Mouse (Mus musculus) erythroblast, embryonic 14.5 days (primary cell): ENCODE results near the gene P2rx3.

Experiments
- GATA1 ChIP-seq: IDR thresholded peaks from 2 replicates; pipeline ENCODE4 v1.6.1; 2012; ENCODE audit warnings: low read length, inconsistent platforms, mixed read lengths
- TAL1 ChIP-seq: IDR thresholded peaks from 3 replicates; pipeline ENCODE4 v1.6.1; 2012; ENCODE audit warnings: low read length, inconsistent platforms, mixed read lengths

DNA sequence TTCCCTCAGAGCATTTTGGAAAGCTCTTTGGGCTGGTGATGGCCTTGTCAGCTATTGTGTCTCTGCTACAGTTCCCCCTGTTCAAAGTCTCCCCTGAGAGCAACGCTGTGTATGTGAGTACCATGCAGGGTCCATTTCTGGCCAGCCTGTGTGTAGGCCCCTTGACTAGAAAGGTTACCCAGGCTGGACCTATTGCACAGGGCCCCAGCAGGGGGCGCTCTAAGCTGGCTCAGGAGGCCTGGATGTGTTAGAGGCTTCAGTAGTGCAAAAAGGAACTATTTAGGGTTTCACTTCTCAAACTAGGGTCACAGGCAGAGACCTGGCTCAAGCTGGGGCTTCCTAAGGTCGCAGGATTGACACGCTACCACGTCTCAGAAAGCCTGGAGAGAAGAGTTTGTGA is 81.0 kb downstream of the P2rx3 start:
- no peak for TF ChIP-seq GATA1
- no peak for TF ChIP-seq TAL1
